Mouse (Mus musculus) stomach, postnatal 0 days (tissue): ENCODE data around the gene Gm14085.

ENCODE experiments used
- CTCF ChIP-seq: IDR thresholded peaks from 2 replicates; pipeline ENCODE4 v1.5.1; 2016; ENCODE audit warnings: antibody characterized with exemption, low read depth, mild to moderate bottlenecking, moderate library complexity
- EP300 ChIP-seq: optimal IDR thresholded peaks from 2 replicates; pipeline ENCODE3; 2016; ENCODE audit warnings: antibody characterized with exemption

- TF ChIP-seq CTCF: no peak
- TF ChIP-seq EP300: no peak
Measured at GRCm38 (mm10) chr2:122450351-122450750, 34.4 kb upstream of the Gm14085 start.
